Mouse (Mus musculus) kidney, postnatal 0 days (tissue): ENCODE results near the gene Casc4. TPM values are rescaled to one million over a fixed set of nuclear protein-coding genes. Genes with fewer than 3 reads are reported as not detected.

Experiments
- ATAC-seq: fragments of 200-750 bp; cut with Nextera tagmentation; replicated peaks from 2 replicates; pipeline ENCODE4 v1.8.0; 2017; ENCODE audit warnings: low read depth, moderate number of reproducible peaks, moderate TSS enrichment, moderate library complexity; ENCODE audit not compliant: low FRiP score
- DNase-seq: peaks from one replicate; pipeline ENCODE4 v3.0.0-alpha.2; 2016; ENCODE audit warnings: low spot score
- H3K27ac ChIP-seq: fragments of 300-500 bp; sonication (generic); 2 replicates; pipeline ENCODE4 v1.5.1; 2014; ENCODE audit warnings: mild to moderate bottlenecking
- H3K27me3 ChIP-seq: fragments of 300-500 bp; sonication (generic); 2 replicates; pipeline ENCODE4 v1.6.1; 2014; ENCODE audit warnings: low read length, mixed read lengths; ENCODE audit not compliant: insufficient read depth
- H3K36me3 ChIP-seq: fragments of 300-500 bp; sonication (generic); 2 replicates; pipeline ENCODE4 v1.6.1; 2014; ENCODE audit warnings: low read length, mixed read lengths; ENCODE audit not compliant: insufficient read depth
- H3K4me1 ChIP-seq: fragments of 300-500 bp; sonication (generic); replicated peaks from 2 replicates; pipeline ENCODE4 v1.6.1; 2014; ENCODE audit warnings: antibody characterized with exemption, low read length, mixed read lengths; ENCODE audit not compliant: insufficient read depth
- H3K4me2 ChIP-seq: fragments of 300-500 bp; sonication (generic); 2 replicates; pipeline ENCODE4 v1.6.1; 2014; ENCODE audit warnings: mild to moderate bottlenecking, low read length, moderate library complexity, mixed read lengths
- H3K4me3 ChIP-seq: fragments of 300-500 bp; sonication (generic); replicated peaks from 2 replicates; pipeline ENCODE4 v1.5.1; 2014; ENCODE audit warnings: low read depth, low read length
- H3K9ac ChIP-seq: fragments of 300-500 bp; sonication (generic); 2 replicates; pipeline ENCODE4 v1.6.1; 2014; ENCODE audit warnings: low read depth, low read length
- H3K9me3 ChIP-seq: fragments of 300-500 bp; sonication (generic); replicated peaks from 2 replicates; pipeline ENCODE4 v1.6.1; 2016; ENCODE audit warnings: low read length, inconsistent platforms, mixed read lengths
- CTCF ChIP-seq: IDR thresholded peaks from 2 replicates; pipeline ENCODE4 v1.5.1; 2016; ENCODE audit warnings: antibody characterized with exemption, low read depth, mild to moderate bottlenecking, moderate library complexity
- WGBS: fragments of 180-500 bp; shearing (Covaris S2); extraction: QIAGEN DNeasy Blood & Tissue Kit; methylation state at CpG from one replicate; pipeline ENCODE4 v1.1.7; 2014; 5-methylcytosine and 5-hydroxymethylcytosine counted together
- polyA plus RNA-seq: library from polyadenylated mRNA; unstranded; fragments of >200 nt; fragmentation: Nextera tagmentation; extraction: Ambion mirVana; gene quantifications from 2 replicates; pipeline ENCODE4 v1.2.1, GENCODE M21; 2015

The Casc4 gene
- polyA plus RNA-seq, 1 experiment from 2014 or later = 23.2 TPM

GRCm38 (mm10) chr2:121866071-121866601 lies 634 bp upstream of the Casc4 start:
- H3K36me3 ChIP-seq = no peaks in the 10 kb centered on the region
- DNase-seq (peak; percentile 56), ATAC-seq (no peak)
- 0 out of 2 replicates have a peak, but pooled peaks cover 3% of the 10 kb centered on the region for H3K4me1 ChIP-seq
- peak overlapping the region; percentile 63; the same call in 1 of the 2 replicates for H3K27ac ChIP-seq
- H3K9me3 ChIP-seq = no peaks in the 10 kb centered on the region
- under 1% methylated on average over 18 of the region's 18 CpGs for WGBS
- no peaks in the 10 kb centered on the region for H3K27me3 ChIP-seq
- peak overlapping the region; percentile 94 for H3K4me2 ChIP-seq
- peak overlapping the region; percentile 83 for H3K4me3 ChIP-seq
- no peak for TF ChIP-seq CTCF
- peak overlapping the region; percentile 88 for H3K9ac ChIP-seq

DNA sequence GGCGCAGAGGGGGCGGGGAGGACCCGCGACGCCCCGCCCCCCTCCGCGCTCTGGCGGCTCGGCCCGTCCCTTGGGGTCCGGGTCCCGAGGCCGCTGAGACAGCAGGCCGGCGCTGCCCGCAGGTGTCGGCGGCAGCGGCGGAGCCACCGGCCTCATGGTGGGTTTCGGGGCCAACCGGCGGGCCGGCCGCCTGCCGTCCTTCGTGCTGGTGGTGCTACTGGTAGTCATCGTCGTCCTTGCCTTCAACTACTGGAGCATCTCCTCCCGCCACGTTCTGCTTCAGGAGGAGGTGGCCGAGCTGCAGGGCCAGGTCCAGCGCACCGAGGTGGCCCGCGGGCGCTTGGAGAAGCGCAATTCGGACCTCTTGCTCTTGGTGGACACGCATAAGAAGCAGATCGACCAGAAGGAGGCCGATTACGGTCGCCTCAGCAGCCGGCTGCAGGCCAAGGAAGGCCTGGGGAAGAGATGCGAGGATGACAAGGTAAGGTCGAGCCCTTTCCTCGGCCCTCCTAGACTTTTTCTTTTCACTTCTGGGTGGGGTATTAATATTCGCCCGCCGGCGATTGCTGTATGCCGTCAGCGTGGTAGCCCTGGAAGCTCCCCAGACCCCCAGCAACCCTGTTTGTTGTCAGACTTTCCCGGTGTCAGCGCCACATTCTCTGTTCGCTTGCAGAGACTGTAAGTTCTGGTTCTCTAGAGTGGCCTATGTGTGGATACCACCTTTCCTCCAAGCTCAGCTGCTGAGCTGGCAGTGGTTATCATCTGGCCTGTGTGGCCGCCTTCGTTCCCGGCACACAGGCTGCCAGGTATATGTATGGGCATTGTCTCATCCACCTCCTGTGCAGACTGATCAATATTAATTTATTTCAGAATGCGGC lies 520 bp downstream of the Casc4 start:
- H3K9ac ChIP-seq = peak overlapping the region; percentile 88
- peak overlapping the region; percentile 78 for H3K27ac ChIP-seq
- H3K36me3 ChIP-seq = no peaks in the 10 kb centered on the region
- peak; percentile 62 for DNase-seq
- peak overlapping the region; percentile 94 for H3K4me2 ChIP-seq
- TF ChIP-seq CTCF = 0 out of 2 replicates have a peak, but pooled peaks have one; percentile 3
- peak overlapping the region; percentile 83 for H3K4me3 ChIP-seq
- H3K4me1 ChIP-seq = 0 out of 2 replicates have a peak, but pooled peaks cover 3% of the 10 kb centered on the region
- no peaks in the 10 kb centered on the region for H3K9me3 ChIP-seq
- no peaks in the 10 kb centered on the region for H3K27me3 ChIP-seq
- peak; percentile 60 for ATAC-seq
- under 1% methylated on average over 52 of the region's 63 CpGs for WGBS

GRCm38 (mm10) chr2:121879506-121879905 lies 12.7 kb downstream of the Casc4 start:
- Histone ChIP-seq H3K9me3 (no peaks in the 10 kb centered on the region), H3K27ac (no peak overlapping the region), H3K36me3 (no peaks in the 10 kb centered on the region), H3K4me1 (no peaks in the 10 kb centered on the region), H3K4me2 (no peak overlapping the region), H3K4me3 (no peak overlapping the region), H3K27me3 (no peaks in the 10 kb centered on the region), H3K9ac (no peak overlapping the region)
- ATAC-seq (no peak), DNase-seq (no peak)
- TF ChIP-seq CTCF = no peak
- WGBS = 85% methylated on average over 1 of the region's 1 CpGs

DNA sequence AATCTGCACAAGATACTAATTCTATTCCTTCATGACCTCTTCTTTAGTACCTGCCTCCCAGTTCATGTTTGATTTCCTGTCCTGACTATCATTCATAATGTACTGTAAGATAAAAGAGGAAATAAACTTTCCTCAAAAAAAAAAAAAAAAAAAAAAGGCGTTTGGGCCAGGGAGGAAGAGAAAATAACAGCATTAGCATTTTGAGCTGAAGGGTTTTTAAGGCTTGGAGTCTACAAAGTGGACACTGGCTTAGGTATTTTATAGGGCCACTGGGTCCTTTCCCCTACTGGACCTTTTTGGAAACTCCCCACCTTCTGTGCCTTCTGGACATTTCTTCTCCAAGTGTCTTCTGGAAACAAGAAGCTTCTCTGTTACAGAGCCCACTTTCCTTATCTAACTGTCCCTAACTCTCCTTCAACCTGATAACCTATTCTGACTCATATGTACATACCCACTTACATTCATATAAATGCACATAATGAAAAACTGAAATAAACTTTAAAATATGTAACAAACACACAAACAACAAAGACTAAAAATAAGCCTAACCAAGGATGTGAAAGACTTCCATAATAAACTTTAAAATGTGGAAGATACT lies 18.8 kb downstream of the Casc4 start:
- H3K4me1 ChIP-seq = no peaks in the 10 kb centered on the region
- H3K9ac ChIP-seq = no peak overlapping the region
- TF ChIP-seq CTCF = no peak
- no peaks in the 10 kb centered on the region for H3K36me3 ChIP-seq
- no peak for DNase-seq
- no peak overlapping the region for H3K27ac ChIP-seq
- H3K4me2 ChIP-seq = no peak overlapping the region
- H3K27me3 ChIP-seq = no peaks in the 10 kb centered on the region
- no peaks in the 10 kb centered on the region for H3K9me3 ChIP-seq
- no peak for ATAC-seq
- H3K4me3 ChIP-seq = no peak overlapping the region
- WGBS = 40% methylated on average over 1 of the region's 1 CpGs

- no peak for DNase-seq
- WGBS = 87% methylated on average over 1 of the region's 1 CpGs
- H3K4me1 ChIP-seq = no peaks in the 10 kb centered on the region
- TF ChIP-seq CTCF = no peak
- no peak overlapping the region for H3K27ac ChIP-seq
- no peak overlapping the region for H3K4me2 ChIP-seq
- ATAC-seq = no peak
- no peak overlapping the region for H3K9ac ChIP-seq
- no peaks in the 10 kb centered on the region for H3K27me3 ChIP-seq
- no peak overlapping the region for H3K4me3 ChIP-seq
- no peaks in the 10 kb centered on the region for H3K9me3 ChIP-seq
- no peaks in the 10 kb centered on the region for H3K36me3 ChIP-seq
Observed at GRCm38 (mm10) chr2:121886406-121886805, 19.6 kb downstream of the Casc4 start.

- Histone ChIP-seq H3K9me3 (no peaks in the 10 kb centered on the region), H3K4me1 (no peaks in the 10 kb centered on the region), H3K4me2 (no peak overlapping the region), H3K27me3 (no peaks in the 10 kb centered on the region), H3K4me3 (no peak overlapping the region), H3K9ac (no peak overlapping the region), H3K27ac (peak overlapping the region; percentile 15; the same call in 1 of the 2 replicates), H3K36me3 (no peaks in the 10 kb centered on the region)
- 47% methylated on average over 3 of the region's 3 CpGs for WGBS
- DNase-seq (peak; percentile 88), ATAC-seq (no peak; the same call in 1 of the 2 replicates)
- TF ChIP-seq CTCF = no peak
Observed at GRCm38 (mm10) chr2:121888720-121889497, 22.1 kb downstream of the Casc4 start.
